Mouse (Mus musculus): ENCODE measurements around the gene 2310022A10Rik.

Gene 2310022A10Rik

DNA sequence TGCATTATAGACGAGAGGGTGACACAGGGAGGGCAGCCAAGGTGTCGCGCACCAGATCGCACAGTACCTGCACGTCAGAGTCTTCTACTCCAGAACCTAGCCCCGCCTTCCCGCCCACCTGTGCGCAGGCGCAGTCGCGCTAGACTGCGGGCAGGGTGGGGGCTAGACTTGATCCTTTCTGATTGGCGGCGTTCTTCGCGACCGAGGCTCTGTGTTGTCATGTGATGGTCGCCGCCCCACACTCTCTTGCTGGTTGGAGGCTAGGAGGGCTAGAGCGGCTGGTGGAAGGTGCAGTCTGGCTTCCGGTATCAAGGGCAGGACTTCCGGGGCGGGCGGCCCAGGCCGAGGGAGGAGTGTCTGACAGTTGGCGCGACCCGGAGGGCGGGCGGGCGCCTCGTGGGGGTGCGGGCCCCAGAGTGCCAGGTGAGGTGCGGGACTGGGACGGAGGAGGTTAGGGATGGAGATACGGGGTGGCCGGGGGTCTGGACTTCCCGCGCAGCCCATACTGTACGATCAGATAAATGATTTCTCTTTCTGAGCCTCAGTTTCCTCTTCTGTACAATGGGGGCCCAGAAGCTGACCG is at the start of gene 2310022A10Rik, which contains the start of gene Pld3:
2310022A10Rik (plus strand) TSS at position 303 of the 583 bp plus-strand sequence.
Pld3 (minus strand) TSS at position 288 of the 583 bp plus-strand sequence.
- CTCF ChIA-PET: interaction anchor here in 2 of 4 experiments (1.0 to 1.2 kb wide), 4 partner anchors 10 to 147 kb away, joined by 3 read pairs; no protein-coding TSS in a partner anchor
- POLR2A ChIA-PET: interaction anchor here in 3 of 4 experiments (0.6 to 2.6 kb wide), 27 partner anchors 7 to 78 kb away, joined by 3 to 11 read pairs (median 4); partner anchors contain the start of gene Sertad1 (in 1 of the 3)

DNA sequence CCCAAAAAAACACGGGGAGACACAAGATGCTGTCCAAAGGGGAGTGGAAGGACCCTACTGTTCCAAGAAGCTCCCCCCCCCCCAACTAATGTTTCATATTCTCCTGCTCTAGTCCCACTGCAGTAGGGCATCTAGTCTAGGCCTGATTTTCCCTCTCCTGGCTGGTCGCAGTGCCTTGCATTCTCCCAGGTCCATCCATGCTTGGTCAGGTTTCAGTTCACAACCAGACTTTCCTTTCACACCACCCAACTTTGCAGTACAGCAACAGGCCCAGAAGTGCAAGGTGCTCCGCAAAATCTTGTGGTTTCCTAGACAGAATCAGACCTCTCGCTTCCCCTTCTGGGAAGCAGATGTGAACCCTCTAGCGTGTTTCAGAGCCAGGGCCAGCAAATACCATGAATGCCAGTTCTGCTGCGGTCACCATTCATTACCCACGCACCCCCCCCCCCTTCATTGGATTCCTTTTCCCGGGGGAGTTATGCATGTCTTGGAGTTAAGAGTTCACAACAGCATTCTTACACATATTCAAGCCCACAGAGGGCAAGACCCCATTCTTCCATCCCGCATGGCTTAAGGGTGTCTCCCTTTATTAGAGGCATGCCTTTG is 46.2 kb upstream of the 2310022A10Rik start:
- CTCF ChIA-PET: interaction anchor here (0.6 to 10.6 kb wide), 21 partner anchors 10 to 181 kb away, joined by 3 to 131 read pairs (median 13); partner anchors contain the start of genes Sertad1 (in 3 of the 4) and Hipk4 (in 1 of the 4)
- POLR2A ChIA-PET: interaction anchor here (0.5 to 15.7 kb wide), 112 partner anchors 8 to 1707 kb away, joined by 3 to 551 read pairs (median 6); partner anchors contain the start of genes Prx (in 3 of the 4), Sertad1 (in 3 of the 4), Map3k10 (in 2 of the 4) and Rab4b (in 2 of the 4)

- CTCF ChIA-PET: interaction anchor here (0.6 to 10.6 kb wide), 61 partner anchors 9 to 1345 kb away, joined by 3 to 131 read pairs (median 5); partner anchors contain the start of genes Sertad1 (in 3 of the 4), Ttc9b (in 2 of the 4), Hipk4 (in 1 of the 4) and Prx (in 1 of the 4)
- POLR2A ChIA-PET: interaction anchor here (0.5 to 15.7 kb wide), 174 partner anchors 9 to 1706 kb away, joined by 3 to 551 read pairs (median 5); partner anchors contain the start of genes Sertad1 (in 4 of the 4), Prx (in 3 of the 4), Sertad3 (in 3 of the 4) and Map3k10 (in 2 of the 4)
These were observed 45.1 kb upstream of the 2310022A10Rik start for GRCm38 (mm10) chr7:27507711-27508647.

- POLR2A ChIA-PET: interaction anchor here (0.6 to 15.7 kb wide), 76 partner anchors 10 to 334 kb away, joined by 3 to 551 read pairs (median 8); partner anchors contain the start of genes Sertad1 (in 3 of the 4), Prx (in 2 of the 4), Sertad3 (in 2 of the 4) and Akt2 (in 1 of the 4)
- CTCF ChIA-PET: interaction anchor here (0.6 to 10.6 kb wide), 35 partner anchors 8 to 1219 kb away, joined by 3 to 131 read pairs (median 6); partner anchors contain the start of genes Ttc9b (in 2 of the 4), Hipk4 (in 1 of the 4), Sertad1 (in 1 of the 4) and Zfp60 (in 1 of the 4)
These were observed 44.4 kb upstream of the 2310022A10Rik start for GRCm38 (mm10) chr7:27508648-27509005.

DNA sequence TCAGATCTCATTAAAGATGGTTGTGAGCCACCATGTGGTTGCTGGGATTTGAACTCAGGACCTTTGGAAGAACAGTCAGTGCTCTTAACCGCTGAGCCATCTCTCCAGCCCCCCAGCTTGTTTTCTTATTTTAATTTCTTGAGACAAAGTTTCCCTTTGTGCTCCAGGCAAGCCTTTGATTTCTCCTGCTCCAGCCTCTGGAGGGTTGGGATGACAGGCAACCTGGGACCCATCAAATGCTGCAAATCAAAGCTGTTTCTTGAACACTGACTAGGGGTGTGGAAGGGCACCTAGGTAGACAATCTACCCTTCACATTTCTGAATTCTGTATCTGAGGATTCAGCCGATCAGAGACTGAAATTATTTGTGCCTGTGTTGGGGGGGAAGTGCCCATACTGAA is 42.2 kb upstream of the 2310022A10Rik start:
- CTCF ChIA-PET: interaction anchor here (0.7 to 4.4 kb wide), 14 partner anchors 9 to 61 kb away, joined by 3 to 57 read pairs (median 4); partner anchors contain the start of gene Sertad1 (in 1 of the 4)
- POLR2A ChIA-PET: interaction anchor here in 2 of 4 experiments (0.8 to 15.7 kb wide), 15 partner anchors 8 to 164 kb away, joined by 3 to 405 read pairs (median 3); partner anchors contain the start of genes Sertad1 (in 2 of the 2) and Prx (in 1 of the 2)

- ChIA-PET POLR2A (interaction anchor here (0.5 to 2.0 kb wide), 17 partner anchors 9 to 206 kb away, joined by 3 to 10 read pairs (median 4); partner anchors contain the start of gene Sertad1 (in 3 of the 4)), CTCF (interaction anchor here (0.6 to 2.1 kb wide), 10 partner anchors 11 to 282 kb away, joined by 3 to 14 read pairs (median 5); partner anchors contain the start of genes Coq8b (in 1 of the 4) and Zfp607b (in 1 of the 4))
These were observed 38.1 kb upstream of the 2310022A10Rik start for GRCm38 (mm10) chr7:27514961-27515360.

- CTCF ChIA-PET: interaction anchor here (0.5 to 5.3 kb wide), 18 partner anchors 8 to 1783 kb away, joined by 3 to 57 read pairs (median 5); partner anchors contain the start of gene Sertad1 (in 1 of the 4)
- POLR2A ChIA-PET: interaction anchor here in 3 of 4 experiments (0.8 to 6.6 kb wide), 17 partner anchors 8 to 51 kb away, joined by 3 to 97 read pairs (median 5); partner anchors contain the start of gene Sertad1 (in 2 of the 3)
These were observed 34.7 kb upstream of the 2310022A10Rik start for GRCm38 (mm10) chr7:27518314-27518713.

DNA sequence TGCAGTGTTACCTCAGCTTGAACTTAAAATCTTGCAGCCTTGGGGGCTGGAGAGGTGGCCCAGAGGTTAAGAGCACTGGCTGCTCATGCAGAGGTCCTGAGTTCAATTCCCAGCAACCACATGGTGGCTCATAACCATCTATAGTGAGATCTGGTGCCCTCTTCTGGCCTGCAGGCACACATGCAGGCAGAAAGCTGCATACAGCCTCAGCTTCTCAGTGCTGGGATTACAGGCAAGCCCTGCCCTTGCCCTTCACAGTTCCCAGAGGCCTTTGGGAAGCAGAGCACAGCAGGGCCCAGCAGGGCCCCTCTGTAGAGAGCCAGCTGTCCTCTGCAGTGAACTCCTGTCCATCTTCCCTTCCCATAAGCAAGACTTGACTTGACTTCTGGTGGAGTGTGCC is 32.9 kb upstream of the 2310022A10Rik start:
- CTCF ChIA-PET: interaction anchor here (0.6 to 5.3 kb wide), 67 partner anchors 8 to 628 kb away, joined by 3 to 57 read pairs (median 4); partner anchors contain the start of genes Sertad1 (in 2 of the 4), Sertad3 (in 1 of the 4) and Zfp60 (in 1 of the 4)
- POLR2A ChIA-PET: interaction anchor here (0.6 to 6.6 kb wide), 65 partner anchors 9 to 324 kb away, joined by 3 to 97 read pairs (median 4); partner anchors contain the start of genes Sertad1 (in 3 of the 4), Akt2 (in 2 of the 4), BC024978 (in 1 of the 4) and Snrpa (in 1 of the 4)

GRCm38 (mm10) chr7:27520599-27520998 is 32.4 kb upstream of the 2310022A10Rik start:
- POLR2A ChIA-PET: interaction anchor here (0.6 to 6.6 kb wide), 64 partner anchors 9 to 325 kb away, joined by 3 to 97 read pairs (median 4); partner anchors contain the start of genes Sertad1 (in 3 of the 4), Akt2 (in 2 of the 4), BC024978 (in 1 of the 4) and Snrpa (in 1 of the 4)
- CTCF ChIA-PET: interaction anchor here (0.6 to 5.3 kb wide), 66 partner anchors 7 to 628 kb away, joined by 3 to 57 read pairs (median 4); partner anchors contain the start of genes Sertad1 (in 2 of the 4), Sertad3 (in 1 of the 4) and Zfp60 (in 1 of the 4)

- ChIA-PET CTCF (interaction anchor here in 1 of 4 experiments (1.5 kb wide), 1 partner anchor 15 kb away, joined by 6 read pairs; no protein-coding TSS in a partner anchor), POLR2A (interaction anchor here in 2 of 4 experiments (0.5 to 1.3 kb wide), 2 partner anchors 14 to 166 kb away, joined by 3 read pairs; no protein-coding TSS in a partner anchor)
These were observed 30.1 kb upstream of the 2310022A10Rik start, which contains the start of gene Hipk4 for GRCm38 (mm10) chr7:27522967-27523366. TSS of gene Hipk4 (plus strand) at chr7:27523267.

DNA sequence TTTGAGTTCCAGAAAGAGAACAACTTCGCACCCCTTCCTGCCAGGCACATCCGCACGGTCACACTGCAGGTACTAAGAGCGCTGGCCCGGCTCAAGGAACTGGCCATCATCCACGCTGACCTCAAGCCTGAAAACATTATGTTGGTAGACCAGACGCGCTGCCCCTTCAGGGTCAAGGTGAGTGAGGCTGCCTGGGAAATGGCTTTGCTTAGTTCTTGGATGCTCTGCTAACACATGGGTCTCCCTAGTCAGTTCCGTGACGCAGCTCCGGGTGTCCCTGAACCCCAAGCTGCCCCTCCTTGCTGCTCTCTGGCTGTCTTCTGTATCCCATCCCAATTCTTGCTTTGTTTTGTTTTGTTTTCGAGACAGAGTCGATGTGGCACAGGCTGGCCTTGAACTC is 29.2 kb upstream of the 2310022A10Rik start:
- CTCF ChIA-PET: interaction anchor here in 2 of 4 experiments (0.5 to 1.5 kb wide), 3 partner anchors 16 to 1967 kb away, joined by 3 to 6 read pairs (median 3); no protein-coding TSS in a partner anchor
- POLR2A ChIA-PET: interaction anchor here in 2 of 4 experiments (0.9 to 1.3 kb wide), 3 partner anchors 15 to 242 kb away, joined by 3 to 6 read pairs (median 3); no protein-coding TSS in a partner anchor

- CTCF ChIA-PET: interaction anchor here (0.5 to 6.3 kb wide), 155 partner anchors 8 to 1520 kb away, joined by 3 to 55 read pairs (median 4); partner anchors contain the start of genes Sertad1 (in 3 of the 4), Sertad3 (in 2 of the 4), Shkbp1 (in 2 of the 4) and 2310022A10Rik (in 1 of the 4)
These were observed 26.8 kb upstream of the 2310022A10Rik start for GRCm38 (mm10) chr7:27526039-27526827.

DNA sequence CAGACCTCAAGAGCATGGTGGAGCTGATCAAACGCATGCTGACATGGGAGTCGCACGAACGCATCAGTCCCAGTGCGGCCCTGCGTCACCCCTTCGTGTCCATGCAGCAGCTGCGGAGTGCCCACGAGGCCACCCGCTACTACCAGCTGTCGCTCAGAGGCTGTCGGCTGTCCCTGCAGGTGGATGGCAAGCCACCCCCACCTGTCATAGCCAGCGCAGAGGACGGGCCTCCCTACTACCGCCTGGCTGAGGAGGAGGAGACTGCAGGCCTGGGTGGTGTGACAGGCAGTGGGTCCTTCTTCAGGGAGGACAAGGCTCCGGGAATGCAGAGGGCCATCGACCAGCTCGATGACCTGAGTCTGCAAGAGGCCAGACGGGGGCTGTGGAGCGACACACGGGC is 24.0 kb upstream of the 2310022A10Rik start:
- ChIA-PET POLR2A (interaction anchor here in 3 of 4 experiments (0.7 to 4.5 kb wide), 21 partner anchors 9 to 135 kb away, joined by 3 to 36 read pairs (median 3); partner anchors contain the start of gene Sertad1 (in 1 of the 3)), CTCF (interaction anchor here (0.5 to 6.3 kb wide), 17 partner anchors 9 to 244 kb away, joined by 3 to 55 read pairs (median 4); partner anchors contain the start of genes Akt2 (in 1 of the 4) and Ttc9b (in 1 of the 4))

More at GRCm38 (mm10) chr7:27526039-27526827, 26.8 kb upstream of the 2310022A10Rik start:
- POLR2A ChIA-PET: interaction anchor here (0.5 to 4.5 kb wide), 38 partner anchors 8 to 231 kb away, joined by 3 to 36 read pairs (median 4); partner anchors contain the start of genes Sertad1 (in 3 of the 4), Akt2 (in 1 of the 4), Sertad3 (in 1 of the 4) and Zfp607b (in 1 of the 4)

DNA sequence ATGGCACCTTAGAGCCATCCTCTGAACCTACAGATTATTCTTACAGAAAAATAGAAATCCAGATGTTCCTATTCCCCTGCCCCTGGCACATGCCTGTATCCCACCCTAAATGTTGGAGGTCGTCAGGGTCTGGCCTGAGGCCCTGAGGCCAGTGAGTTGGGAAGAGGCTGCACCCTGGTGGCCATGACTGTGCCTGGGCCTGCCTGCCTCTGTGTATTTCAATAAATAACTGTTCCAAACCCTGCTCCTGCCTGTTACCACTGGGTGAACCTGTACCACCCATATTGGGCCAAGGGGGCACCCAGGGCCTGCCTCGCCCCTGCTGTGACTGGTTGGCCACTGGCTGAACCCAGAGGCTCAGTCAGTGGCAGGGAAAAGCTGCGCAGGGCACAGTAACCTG is 22.1 kb upstream of the 2310022A10Rik start:
- ChIA-PET CTCF (interaction anchor here in 2 of 4 experiments (0.6 to 6.3 kb wide), 3 partner anchors 13 to 56 kb away, joined by 3 to 55 read pairs (median 3); no protein-coding TSS in a partner anchor), POLR2A (interaction anchor here in 3 of 4 experiments (0.6 to 3.1 kb wide), 8 partner anchors 10 to 44 kb away, joined by 3 to 9 read pairs (median 4); partner anchors contain the start of gene Sertad1 (in 1 of the 3))
